Mouse (Mus musculus) forebrain, embryonic 13.5 days (tissue): ENCODE results near the gene Qprt. TPM values are rescaled to one million over a fixed set of nuclear protein-coding genes. Genes with fewer than 3 reads are reported as not detected.

Source experiments
- ATAC-seq: fragments of 200-750 bp; cut with Nextera tagmentation; 2 replicates; pipeline ENCODE4 v1.8.0; 2017
- H3K27ac ChIP-seq: fragments of 300-500 bp; sonication (generic); 2 replicates; pipeline ENCODE4 v1.5.1; 2015; ENCODE audit warnings: inconsistent platforms, mild to moderate bottlenecking, moderate library complexity
- H3K27me3 ChIP-seq: fragments of 300-500 bp; sonication (generic); 2 replicates; pipeline ENCODE4 v1.6.1; 2015; ENCODE audit warnings: mild to moderate bottlenecking, inconsistent platforms
- H3K36me3 ChIP-seq: fragments of 300-500 bp; sonication (generic); 2 replicates; pipeline ENCODE4 v1.6.1; 2015; ENCODE audit warnings: mild to moderate bottlenecking, inconsistent platforms; ENCODE audit not compliant: poor library complexity, severe bottlenecking
- H3K4me1 ChIP-seq: fragments of 300-500 bp; sonication (generic); 2 replicates; pipeline ENCODE4 v1.6.1; 2015; ENCODE audit warnings: inconsistent platforms
- H3K4me2 ChIP-seq: fragments of 300-500 bp; sonication (generic); 2 replicates; pipeline ENCODE4 v1.6.1; 2015; ENCODE audit warnings: inconsistent platforms, mild to moderate bottlenecking, moderate library complexity
- H3K4me3 ChIP-seq: fragments of 300-500 bp; sonication (generic); 2 replicates; pipeline ENCODE4 v1.5.1; 2015; ENCODE audit warnings: mild to moderate bottlenecking, inconsistent platforms
- H3K9ac ChIP-seq: fragments of 300-500 bp; sonication (generic); 2 replicates; pipeline ENCODE4 v1.6.1; 2015; ENCODE audit warnings: mild to moderate bottlenecking, inconsistent platforms
- H3K9me3 ChIP-seq: fragments of 300-500 bp; sonication (generic); replicated peaks from 2 replicates; pipeline ENCODE4 v1.6.1; 2016; ENCODE audit warnings: inconsistent platforms
- WGBS: fragments of 180-500 bp; shearing (Covaris S2); methylation state at CpG from one replicate; pipeline ENCODE4 v1.1.7; 2015; 5-methylcytosine and 5-hydroxymethylcytosine counted together
- polyA plus RNA-seq: library from polyadenylated mRNA; unstranded; fragments of >200 nt; fragmentation: Nextera tagmentation; extraction: Ambion mirVana; gene quantifications from 2 replicates; pipeline ENCODE4 v1.2.1, GENCODE M21; 2015

Gene Qprt
- polyA plus RNA-seq, 1 experiment from 2014 or later = 0.67 TPM

DNA sequence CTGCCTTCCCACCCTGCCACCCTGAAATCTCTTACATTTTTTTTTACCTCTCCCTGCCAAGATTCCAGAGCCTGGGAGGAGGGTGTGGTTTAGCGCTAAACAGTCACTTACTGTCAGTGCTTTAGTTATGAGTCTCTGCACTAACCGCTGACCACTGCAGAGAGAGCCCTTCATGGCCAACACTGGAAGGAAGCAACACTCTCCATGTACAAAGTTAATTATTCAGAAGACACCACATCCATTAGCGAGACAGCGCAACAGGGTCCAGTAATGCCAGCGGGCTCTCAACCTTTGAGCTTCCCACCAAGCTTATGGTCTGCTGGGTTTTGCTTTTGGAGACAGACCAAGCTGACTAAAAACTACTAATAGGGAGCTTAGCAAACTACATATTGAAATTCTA, 45.8 kb downstream of the Qprt start:
- H3K4me2 ChIP-seq = no peak overlapping the region
- no peak overlapping the region for H3K4me3 ChIP-seq
- no peaks in the 10 kb centered on the region for H3K27me3 ChIP-seq
- H3K27ac ChIP-seq = no peak overlapping the region
- WGBS = 91% methylated on average over 5 of the region's 5 CpGs
- no peaks in the 10 kb centered on the region for H3K4me1 ChIP-seq
- no peaks in the 10 kb centered on the region for H3K9me3 ChIP-seq
- no peaks in the 10 kb centered on the region for H3K36me3 ChIP-seq
- H3K9ac ChIP-seq = no peak overlapping the region
- ATAC-seq = no peak

DNA sequence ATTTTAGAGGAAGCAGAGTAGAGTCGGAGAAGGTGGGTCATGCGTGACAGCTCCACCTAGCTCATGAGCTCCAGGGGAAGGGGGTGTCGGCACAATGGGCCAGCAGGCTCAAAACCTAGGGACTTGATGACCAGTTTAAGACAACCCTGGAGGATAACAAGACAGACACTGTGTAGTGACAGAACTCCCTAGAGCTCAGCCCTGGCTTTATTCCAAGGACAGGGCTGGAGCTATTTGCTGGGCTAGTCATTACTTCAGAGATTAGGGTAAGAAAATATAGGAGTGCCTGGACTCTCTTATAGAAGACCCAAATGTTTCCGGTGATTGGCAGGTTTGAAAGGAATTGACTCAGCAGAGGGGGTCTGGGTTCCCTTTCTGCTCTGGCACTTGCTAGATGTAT, 48.8 kb downstream of the Qprt start:
- Histone ChIP-seq H3K4me3 (no peak overlapping the region), H3K36me3 (no peaks in the 10 kb centered on the region)
- 93% methylated on average over 4 of the region's 4 CpGs for WGBS

DNA sequence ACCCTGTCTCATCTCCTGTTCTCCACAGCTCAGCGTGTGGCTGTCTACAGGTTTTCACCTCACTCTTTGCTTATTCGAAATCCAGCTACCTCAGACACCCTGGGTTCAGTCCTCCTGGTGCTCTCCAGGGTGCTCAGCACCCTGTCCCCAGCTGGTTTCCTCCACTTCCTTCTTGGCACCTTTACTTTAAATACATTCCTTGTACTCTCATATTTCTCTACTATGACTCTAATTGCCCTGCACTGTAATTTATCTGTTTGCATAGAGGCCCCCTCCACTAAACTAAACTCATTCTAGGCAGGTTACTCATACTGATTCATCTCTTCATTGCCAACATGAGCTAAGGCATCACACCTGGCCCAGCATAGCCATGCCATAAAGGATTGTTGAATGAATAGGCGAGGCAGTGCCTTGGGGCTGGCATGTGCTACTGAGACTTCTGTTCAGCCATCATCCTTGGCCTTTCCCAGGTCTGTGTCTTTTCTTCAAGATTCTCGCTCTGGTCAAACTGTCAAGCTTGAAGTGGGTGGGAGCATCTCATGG, 51.1 kb downstream of the Qprt start:
- Histone ChIP-seq H3K36me3 (no peaks in the 10 kb centered on the region), H3K4me2 (no peak overlapping the region), H3K27me3 (no peaks in the 10 kb centered on the region), H3K27ac (no peak overlapping the region), H3K9ac (no peak overlapping the region), H3K9me3 (no peaks in the 10 kb centered on the region), H3K4me3 (no peak overlapping the region), H3K4me1 (no peaks in the 10 kb centered on the region)
- WGBS = 76% methylated on average over 4 of the region's 4 CpGs
- ATAC-seq = no peak

More for the DNA sequence above, 48.8 kb downstream of the Qprt start:
- H3K4me2 ChIP-seq = no peak overlapping the region
- no peaks in the 10 kb centered on the region for H3K9me3 ChIP-seq
- H3K4me1 ChIP-seq = no peaks in the 10 kb centered on the region
- H3K9ac ChIP-seq = no peak overlapping the region
- no peaks in the 10 kb centered on the region for H3K27me3 ChIP-seq
- no peak for ATAC-seq
- H3K27ac ChIP-seq = no peak overlapping the region

DNA sequence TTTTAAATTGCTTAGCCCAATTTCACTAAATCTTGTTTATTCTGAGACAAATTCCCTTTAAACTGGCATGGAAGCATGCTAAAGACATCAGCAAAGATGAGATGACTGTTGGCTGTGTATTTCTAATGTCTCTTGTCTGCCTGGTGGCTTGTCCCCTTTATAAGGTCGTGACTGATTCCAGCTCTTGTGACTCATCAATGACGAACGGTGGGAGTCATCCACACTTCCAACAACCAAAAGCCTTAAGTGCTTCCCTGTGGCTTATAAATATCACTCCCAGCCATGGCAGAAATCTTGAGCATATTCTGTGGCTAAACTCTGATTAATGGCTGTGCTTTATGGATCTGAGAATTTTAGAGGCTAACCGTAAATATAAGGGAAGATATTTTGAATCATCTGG, 55.7 kb downstream of the Qprt start:
- no peaks in the 10 kb centered on the region for H3K27me3 ChIP-seq
- no peak overlapping the region for H3K4me3 ChIP-seq
- H3K4me2 ChIP-seq = no peak overlapping the region
- no peaks in the 10 kb centered on the region for H3K4me1 ChIP-seq
- H3K27ac ChIP-seq = no peak overlapping the region
- 84% methylated on average over 4 of the region's 4 CpGs for WGBS
- H3K36me3 ChIP-seq = no peaks in the 10 kb centered on the region
- no peaks in the 10 kb centered on the region for H3K9me3 ChIP-seq
- no peak for ATAC-seq
- no peak overlapping the region for H3K9ac ChIP-seq

DNA sequence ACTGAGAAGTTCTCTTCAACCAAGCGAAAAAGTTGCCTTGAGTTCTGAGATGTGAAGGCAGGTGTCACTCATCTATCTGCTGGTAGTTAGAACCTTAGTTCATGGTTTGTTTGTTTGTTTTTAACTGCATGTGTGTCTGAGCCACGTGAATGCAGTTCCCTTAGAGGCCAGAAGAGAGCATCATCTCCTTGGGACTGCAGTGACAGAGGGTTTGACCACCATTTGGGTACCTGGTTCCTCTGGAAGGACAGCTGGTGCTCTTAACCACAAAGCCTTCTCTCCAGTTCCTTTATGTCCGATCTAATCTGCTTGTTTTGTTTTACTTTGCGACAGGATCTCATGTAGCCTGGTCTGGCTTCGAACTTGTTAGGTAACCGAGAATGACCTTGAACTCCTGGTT, 56.5 kb downstream of the Qprt start:
- H3K4me1 ChIP-seq = no peaks in the 10 kb centered on the region
- no peaks in the 10 kb centered on the region for H3K36me3 ChIP-seq
- no peaks in the 10 kb centered on the region for H3K27me3 ChIP-seq
- no peak overlapping the region for H3K9ac ChIP-seq
- H3K4me2 ChIP-seq = no peak overlapping the region
- 87% methylated on average over 6 of the region's 6 CpGs for WGBS
- H3K4me3 ChIP-seq = no peak overlapping the region
- ATAC-seq = no peak
- no peak overlapping the region for H3K27ac ChIP-seq
- H3K9me3 ChIP-seq = no peaks in the 10 kb centered on the region

Other genes starting within 250 kb of the Qprt start
- 51.9 and 60.0 TPM in 2 replicates for gene Taok2, start 237.5 kb downstream of the Qprt start, polyA plus RNA-seq
- gene Tmem219, start 199.3 kb downstream of the Qprt start, polyA plus RNA-seq = 30.5 and 35.3 TPM in 2 replicates
- 69.4 and 69.8 TPM in 2 replicates for gene Kctd13, start 193.3 kb downstream of the Qprt start, polyA plus RNA-seq
- gene Asphd1, start 172.6 kb downstream of the Qprt start, polyA plus RNA-seq = 2.5 and 5.1 TPM in 2 replicates
- gene Sez6l2, start 171.7 kb downstream of the Qprt start, polyA plus RNA-seq = 16.8 and 18.4 TPM in 2 replicates
- 82.9 and 95.8 TPM in 2 replicates for gene Cdipt, start 146.3 kb downstream of the Qprt start, polyA plus RNA-seq
- gene Cdiptos, start 146.1 kb downstream of the Qprt start, polyA plus RNA-seq = 0.42 and 1.2 TPM in 2 replicates
- gene Mvp, start 107.6 kb downstream of the Qprt start, polyA plus RNA-seq = 2.5 and 3.2 TPM in 2 replicates
- 0.65 and 1.0 TPM in 2 replicates for gene Pagr1b, start 105.7 kb downstream of the Qprt start, polyA plus RNA-seq
- 41.7 and 74.5 TPM in 2 replicates for gene Pagr1a, start 104.9 kb downstream of the Qprt start, polyA plus RNA-seq
- 41.1 and 88.0 TPM in 2 replicates for gene Gm42742, start 101.1 kb downstream of the Qprt start, polyA plus RNA-seq
- gene Prrt2, start 101.0 kb downstream of the Qprt start, polyA plus RNA-seq = 6.8 and 8.3 TPM in 2 replicates
- 63.9 and 65.8 TPM in 2 replicates for gene Maz, start 95.2 kb downstream of the Qprt start, polyA plus RNA-seq
- 135 and 143 TPM in 2 replicates for gene Kif22, start 79.8 kb downstream of the Qprt start, polyA plus RNA-seq
- gene Zg16, start 34.9 kb downstream of the Qprt start, polyA plus RNA-seq = not detected in 2 replicates
- gene AI467606, start 30.9 kb downstream of the Qprt start, polyA plus RNA-seq = 0.91 and 1.0 TPM in 2 replicates
- 0.08 TPM in 1 of 2 replicates, not detected in the other for gene Spn, start 15.6 kb upstream of the Qprt start, polyA plus RNA-seq
- gene Cd2bp2, start 73.8 kb upstream of the Qprt start, polyA plus RNA-seq = 89.0 and 98.7 TPM in 2 replicates
- gene Tbc1d10b, start 86.2 kb upstream of the Qprt start, polyA plus RNA-seq = 24.9 and 27.3 TPM in 2 replicates
- gene Mylpf, start 86.7 kb upstream of the Qprt start, polyA plus RNA-seq = 9.0 and 9.8 TPM in 2 replicates
- 68.9 and 73.1 TPM in 2 replicates for gene Zfp553, start 110.8 kb upstream of the Qprt start, polyA plus RNA-seq
- gene Sept1, start 110.9 kb upstream of the Qprt start, polyA plus RNA-seq = 31.8 and 33.4 TPM in 2 replicates
- 53.9 and 54.2 TPM in 2 replicates for gene Zfp771, start 122.0 kb upstream of the Qprt start, polyA plus RNA-seq
- 224 and 229 TPM in 2 replicates for gene Dctpp1, start 138.5 kb upstream of the Qprt start, polyA plus RNA-seq
- 51.1 and 53.2 TPM in 2 replicates for gene Sephs2, start 151.8 kb upstream of the Qprt start, polyA plus RNA-seq
- 0.19 and 0.26 TPM in 2 replicates for gene Itgal, start 174.0 kb upstream of the Qprt start, polyA plus RNA-seq
- 11.8 and 12.6 TPM in 2 replicates for gene Zfp768, start 223.4 kb upstream of the Qprt start, polyA plus RNA-seq